Mouse (Mus musculus) liver, postnatal 0 days (tissue): ENCODE results near the gene Chrna4.

Experiments
- CTCF ChIP-seq: sonication (generic); IDR thresholded peaks from 2 replicates; pipeline ENCODE4 v1.5.1; 2016; ENCODE audit warnings: antibody characterized with exemption, low read depth
- EP300 ChIP-seq: IDR thresholded peaks from 2 replicates; pipeline ENCODE4 v1.6.1; 2016; ENCODE audit warnings: antibody characterized with exemption, low read depth, mild to moderate bottlenecking

GRCm38 (mm10) chr2:181079518-181079917 lies 36.2 kb upstream of the Chrna4 start:
- TF ChIP-seq EP300 (no peak), CTCF (no peak)
